Mouse (Mus musculus): ENCODE measurements around the gene Ctnnd2. TPM values are rescaled to one million over a fixed set of nuclear protein-coding genes. Genes with fewer than 3 reads are reported as not detected.
A peak's percentile ranks its signal among the peaks of the same experiment; 100 is the strongest.

Gene Ctnnd2
- polyA plus RNA-seq, 1 experiment from 2014 or later = 0.96 TPM

DNA sequence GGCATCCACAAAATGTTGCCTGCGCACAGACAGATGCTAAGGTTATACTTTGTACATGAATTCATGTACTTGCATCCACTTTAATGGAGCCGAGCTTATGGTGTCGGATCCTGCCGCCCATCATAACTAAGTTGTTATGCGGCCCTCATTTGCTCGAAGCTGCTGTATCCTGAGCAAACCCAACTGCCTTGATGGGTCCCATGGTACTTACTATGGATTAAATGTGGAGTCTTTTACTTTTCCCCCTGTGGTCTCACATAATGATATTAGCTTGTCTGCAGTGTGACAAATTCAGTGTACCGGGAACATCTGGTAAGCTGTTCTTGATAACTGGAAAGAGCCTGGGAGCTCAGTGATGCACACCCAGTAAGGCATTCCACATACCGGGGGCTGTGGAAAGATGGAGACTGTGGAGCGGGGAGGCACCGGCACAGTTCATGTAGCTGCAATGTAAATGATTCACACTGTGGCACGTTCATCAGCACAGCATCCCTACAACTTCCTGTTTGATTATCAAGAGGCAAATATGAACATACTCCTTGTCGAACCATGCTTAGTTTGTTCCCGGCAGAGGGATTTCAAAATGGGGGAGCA, 294.7 kb downstream of the Ctnnd2 start:
- Histone ChIP-seq H3K36me3 (ENCODE audit: inconsistent target) (no peaks in the 10 kb centered on the region), H3K79me2 (ENCODE audit: inconsistent target) (no peaks in the 10 kb centered on the region), H3K27ac (no peak overlapping the region), H3K4me3 (ENCODE audit: inconsistent target) (no peak overlapping the region)
- 86% methylated on average over 13 of the region's 13 CpGs for WGBS (ENCODE audit: missing documents)

DNA sequence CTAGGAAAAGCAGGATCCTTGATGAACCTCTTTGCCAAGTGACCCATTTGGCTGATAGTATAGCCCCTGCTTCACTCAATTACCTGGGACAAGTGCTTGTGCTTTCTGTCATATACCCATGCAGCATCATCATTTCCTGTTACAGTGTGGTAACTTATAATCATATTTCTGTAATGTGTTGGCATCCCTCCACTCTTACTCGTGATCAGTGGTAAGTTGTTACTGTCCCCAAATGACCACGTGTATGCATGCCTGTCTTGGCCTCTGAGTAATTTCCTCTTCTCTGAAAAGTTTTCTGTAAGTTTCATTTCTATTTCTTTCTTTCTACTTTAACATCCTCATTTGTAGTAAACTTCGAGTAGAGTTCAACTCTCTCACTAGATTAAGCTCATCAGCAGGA, 296.4 kb downstream of the Ctnnd2 start:
- H3K4me3 ChIP-seq (ENCODE audit: inconsistent target) = no peak overlapping the region
- H3K27ac ChIP-seq = peak overlapping the region; percentile 86
- no peaks in the 10 kb centered on the region for H3K79me2 ChIP-seq (ENCODE audit: inconsistent target)
- H3K36me3 ChIP-seq (ENCODE audit: inconsistent target) = no peaks in the 10 kb centered on the region
- 0% methylated on average over 3 of the region's 3 CpGs for WGBS (ENCODE audit: missing documents)

DNA sequence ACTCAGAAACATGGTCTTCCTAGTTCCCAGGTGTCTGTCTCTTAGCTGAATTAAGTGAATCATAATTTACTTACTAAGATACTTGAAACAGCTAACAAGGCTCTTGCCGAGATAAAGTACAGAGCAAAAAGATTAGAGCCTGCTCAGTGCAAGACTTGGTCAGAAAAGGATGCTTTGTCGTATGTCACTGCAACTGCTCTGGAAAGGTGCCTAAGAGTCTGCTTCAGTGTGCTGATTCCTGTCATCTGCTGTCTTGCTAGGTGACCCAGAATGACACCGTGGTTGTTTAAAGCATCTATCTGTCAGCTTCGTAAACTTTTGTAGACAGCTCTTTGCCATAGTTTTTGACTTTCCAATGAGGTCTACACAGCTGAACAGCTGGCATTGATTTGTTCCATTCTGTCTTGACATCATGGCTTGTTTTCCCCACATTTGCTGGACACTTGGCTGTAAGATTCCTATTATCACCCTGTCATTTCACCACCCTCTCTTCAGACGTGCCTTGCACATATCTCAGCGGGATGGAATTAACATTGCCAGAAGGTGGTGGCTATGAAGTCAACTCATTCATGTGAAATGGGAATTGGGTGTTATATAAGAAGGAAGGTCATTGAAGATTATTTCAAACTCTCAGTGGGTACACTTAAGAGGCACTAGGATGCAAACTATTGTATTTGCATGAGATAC, 299.0 kb downstream of the Ctnnd2 start:
- Histone ChIP-seq H3K79me2 (ENCODE audit: inconsistent target) (no peaks in the 10 kb centered on the region), H3K27ac (no peak overlapping the region), H3K4me3 (ENCODE audit: inconsistent target) (no peak overlapping the region), H3K36me3 (ENCODE audit: inconsistent target) (no peaks in the 10 kb centered on the region)
- 94% methylated on average over 6 of the region's 6 CpGs for WGBS (ENCODE audit: missing documents)

DNA sequence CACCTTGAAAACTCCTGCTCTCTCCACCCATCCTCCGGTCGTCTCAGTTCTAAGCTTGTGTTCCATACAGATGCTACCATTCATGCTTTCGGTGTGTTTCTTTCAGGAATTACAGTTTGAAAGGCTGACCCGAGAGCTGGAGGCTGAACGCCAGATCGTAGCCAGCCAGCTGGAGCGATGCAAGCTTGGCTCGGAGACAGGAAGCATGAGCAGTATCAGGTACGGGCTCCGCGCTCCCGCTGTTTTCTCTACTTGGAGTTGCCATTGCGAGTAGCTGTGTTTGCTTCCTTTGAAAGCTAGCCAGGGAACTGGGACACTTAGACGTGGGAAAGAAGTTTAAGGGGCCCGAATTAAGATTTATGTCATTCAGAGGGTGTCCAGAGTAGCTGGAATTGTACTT, 308.3 kb downstream of the Ctnnd2 start:
- no peaks in the 10 kb centered on the region for H3K36me3 ChIP-seq (ENCODE audit: inconsistent target)
- no peak overlapping the region for H3K27ac ChIP-seq
- no peaks in the 10 kb centered on the region for H3K79me2 ChIP-seq (ENCODE audit: inconsistent target)
- WGBS (ENCODE audit: missing documents) = 89% methylated on average over 14 of the region's 15 CpGs
- H3K4me3 ChIP-seq (ENCODE audit: inconsistent target) = no peak overlapping the region

DNA sequence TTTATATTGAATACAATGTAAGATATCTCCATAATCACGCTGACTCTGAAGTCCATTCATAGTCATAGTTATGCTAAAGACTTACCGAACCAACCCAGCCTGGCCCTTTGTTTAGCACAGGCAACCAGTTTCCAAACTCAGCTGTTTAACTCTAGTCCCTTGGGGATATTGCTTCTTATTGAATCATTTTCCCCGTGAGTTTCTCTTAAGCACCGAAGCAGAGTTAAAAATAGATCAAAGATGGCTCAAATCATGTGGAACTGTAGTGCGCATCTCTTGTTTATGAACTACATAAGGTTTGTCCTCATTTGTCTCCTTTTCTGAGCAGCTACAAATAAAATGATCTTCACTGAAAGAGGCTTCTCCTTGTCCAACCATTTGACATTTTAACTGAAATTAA, 334.1 kb downstream of the Ctnnd2 start:
- Histone ChIP-seq H3K27ac (no peak overlapping the region), H3K79me2 (ENCODE audit: inconsistent target) (no peaks in the 10 kb centered on the region), H3K4me3 (ENCODE audit: inconsistent target) (no peak overlapping the region), H3K36me3 (ENCODE audit: inconsistent target) (no peaks in the 10 kb centered on the region)
- 89% methylated on average over 5 of the region's 5 CpGs for WGBS (ENCODE audit: missing documents)

DNA sequence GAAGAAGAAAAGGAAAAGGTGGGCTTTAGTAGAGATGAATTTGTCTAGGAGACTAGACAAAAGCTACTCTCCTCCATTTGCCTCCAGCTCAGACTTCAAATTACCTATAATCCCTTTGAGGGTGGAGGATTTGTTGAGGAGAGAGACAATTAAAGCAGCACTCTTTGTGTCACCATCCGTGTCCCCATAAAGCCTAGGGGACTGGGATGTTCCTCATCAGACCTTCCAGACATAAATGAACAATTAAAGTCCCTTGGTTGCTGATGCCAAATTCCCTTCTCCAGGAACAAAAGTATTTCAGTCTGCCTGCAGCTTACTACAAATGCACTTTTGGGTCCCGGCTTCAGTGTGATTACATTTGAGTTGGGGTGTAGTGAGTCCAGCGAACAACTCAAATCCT, 340.1 kb downstream of the Ctnnd2 start:
- H3K36me3 ChIP-seq (ENCODE audit: inconsistent target) = no peaks in the 10 kb centered on the region
- H3K79me2 ChIP-seq (ENCODE audit: inconsistent target) = no peaks in the 10 kb centered on the region
- WGBS (ENCODE audit: missing documents) = 87% methylated on average over 3 of the region's 3 CpGs
- H3K4me3 ChIP-seq (ENCODE audit: inconsistent target) = no peak overlapping the region
- no peak overlapping the region for H3K27ac ChIP-seq

DNA sequence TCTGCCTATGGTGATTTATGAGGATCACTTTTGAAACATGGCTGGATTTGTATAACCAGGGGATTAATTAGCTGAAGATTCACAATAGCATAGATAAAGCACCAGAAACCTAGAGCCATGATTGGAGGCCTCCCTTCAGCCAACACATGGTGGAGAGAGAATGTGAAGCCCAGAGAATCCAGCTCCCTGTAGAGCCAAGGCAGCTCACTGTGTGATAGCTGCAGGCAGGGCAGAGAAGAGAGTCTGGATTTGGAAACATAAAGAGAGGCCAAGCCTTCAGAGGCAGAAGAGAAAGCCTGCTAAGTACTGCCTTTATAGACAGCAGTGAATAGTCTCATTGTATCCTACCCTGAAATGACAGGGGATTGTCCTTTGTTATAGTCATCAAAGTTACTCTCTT, 340.7 kb downstream of the Ctnnd2 start:
- Histone ChIP-seq H3K4me3 (ENCODE audit: inconsistent target) (no peak overlapping the region), H3K79me2 (ENCODE audit: inconsistent target) (no peaks in the 10 kb centered on the region), H3K27ac (no peak overlapping the region), H3K36me3 (ENCODE audit: inconsistent target) (no peaks in the 10 kb centered on the region)

DNA sequence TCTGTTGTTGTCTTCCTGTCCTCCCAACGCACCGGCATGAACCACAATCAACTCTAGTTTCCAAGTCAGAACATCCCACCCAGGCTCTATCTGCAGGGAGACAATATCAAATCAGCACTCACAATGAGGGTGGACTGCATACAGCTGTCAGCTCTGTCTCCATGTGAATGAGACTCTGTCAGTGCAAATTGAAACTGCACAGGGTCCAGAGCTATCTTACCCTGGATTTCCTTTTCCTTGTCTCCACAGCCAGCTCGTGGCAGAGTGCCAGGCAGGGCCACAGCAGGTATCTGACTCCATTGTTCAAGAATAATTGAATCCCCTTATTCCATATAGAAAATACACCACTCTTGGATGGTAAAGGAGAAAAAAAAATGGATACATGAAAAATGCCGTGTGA, 343.0 kb downstream of the Ctnnd2 start:
- no peaks in the 10 kb centered on the region for H3K79me2 ChIP-seq (ENCODE audit: inconsistent target)
- no peak overlapping the region for H3K4me3 ChIP-seq (ENCODE audit: inconsistent target)
- no peaks in the 10 kb centered on the region for H3K36me3 ChIP-seq (ENCODE audit: inconsistent target)
- H3K27ac ChIP-seq = no peak overlapping the region
- WGBS (ENCODE audit: missing documents) = 87% methylated on average over 3 of the region's 4 CpGs

DNA sequence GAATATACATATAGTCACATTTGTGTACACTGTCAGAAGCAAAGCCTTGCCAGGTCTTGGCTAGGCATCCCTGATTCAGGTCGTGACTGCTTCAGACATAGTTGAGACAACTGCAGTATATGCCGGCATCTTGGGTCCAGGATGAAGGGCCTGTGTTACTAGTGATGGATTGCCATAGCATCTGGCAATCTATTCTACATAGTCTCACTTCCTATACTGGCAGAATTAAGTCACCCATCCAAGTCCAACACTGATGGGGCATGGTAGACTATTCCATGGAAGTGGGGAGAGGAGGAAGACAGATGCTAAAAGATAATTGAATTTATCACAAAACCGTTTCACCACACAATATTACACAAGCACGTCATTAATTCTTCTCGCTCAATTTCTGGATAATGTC, 369.1 kb downstream of the Ctnnd2 start:
- H3K27ac ChIP-seq = no peak overlapping the region
- H3K4me3 ChIP-seq (ENCODE audit: inconsistent target) = no peak overlapping the region
- H3K36me3 ChIP-seq (ENCODE audit: inconsistent target) = no peaks in the 10 kb centered on the region
- WGBS (ENCODE audit: missing documents) = 92% methylated on average over 5 of the region's 5 CpGs
- no peaks in the 10 kb centered on the region for H3K79me2 ChIP-seq (ENCODE audit: inconsistent target)

DNA sequence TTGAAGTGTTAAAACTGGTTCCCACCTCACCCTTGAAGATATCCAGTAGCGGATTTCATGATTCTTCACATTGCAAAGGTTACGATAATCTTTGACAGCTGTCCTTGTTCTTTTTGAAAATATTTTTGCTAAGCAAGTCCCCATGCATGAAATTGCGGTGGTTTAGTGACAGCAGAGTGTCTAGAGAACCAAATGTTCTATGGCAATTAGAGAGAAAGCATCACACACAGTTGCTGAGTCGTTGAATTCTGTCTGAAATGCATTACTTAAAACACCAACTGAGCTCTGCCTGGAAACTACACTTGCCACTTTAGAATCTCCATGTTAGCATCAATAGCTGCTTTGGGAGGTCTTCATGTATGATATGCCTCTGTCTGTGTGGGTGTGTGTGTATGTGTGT, 375.9 kb downstream of the Ctnnd2 start:
- Histone ChIP-seq H3K4me3 (ENCODE audit: inconsistent target) (no peak overlapping the region), H3K79me2 (ENCODE audit: inconsistent target) (no peaks in the 10 kb centered on the region), H3K36me3 (ENCODE audit: inconsistent target) (no peaks in the 10 kb centered on the region), H3K27ac (no peak overlapping the region)
- 93% methylated on average over 4 of the region's 4 CpGs for WGBS (ENCODE audit: missing documents)

DNA sequence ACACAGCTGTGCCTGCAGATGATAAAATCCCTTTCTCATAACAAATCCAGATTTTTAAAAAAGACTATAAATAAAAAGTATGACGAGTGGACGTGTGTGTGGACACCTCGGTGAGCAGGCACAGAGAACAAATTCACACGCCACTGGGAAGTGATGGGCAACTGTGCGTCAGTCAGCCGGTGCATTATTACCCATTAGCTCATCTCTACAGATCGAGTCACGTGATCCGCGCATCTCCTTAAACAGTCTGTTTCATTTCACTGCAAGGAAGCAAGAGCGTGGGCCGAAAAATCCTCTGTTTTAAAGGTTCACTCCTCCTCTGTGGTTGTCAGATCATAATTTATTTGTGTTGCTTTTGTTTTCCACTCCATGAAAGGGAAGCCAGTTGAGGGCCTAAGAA, 378.6 kb downstream of the Ctnnd2 start:
- Histone ChIP-seq H3K36me3 (ENCODE audit: inconsistent target) (no peaks in the 10 kb centered on the region), H3K27ac (no peak overlapping the region), H3K4me3 (ENCODE audit: inconsistent target) (no peak overlapping the region), H3K79me2 (ENCODE audit: inconsistent target) (no peaks in the 10 kb centered on the region)
- 96% methylated on average over 12 of the region's 12 CpGs for WGBS (ENCODE audit: missing documents)

DNA sequence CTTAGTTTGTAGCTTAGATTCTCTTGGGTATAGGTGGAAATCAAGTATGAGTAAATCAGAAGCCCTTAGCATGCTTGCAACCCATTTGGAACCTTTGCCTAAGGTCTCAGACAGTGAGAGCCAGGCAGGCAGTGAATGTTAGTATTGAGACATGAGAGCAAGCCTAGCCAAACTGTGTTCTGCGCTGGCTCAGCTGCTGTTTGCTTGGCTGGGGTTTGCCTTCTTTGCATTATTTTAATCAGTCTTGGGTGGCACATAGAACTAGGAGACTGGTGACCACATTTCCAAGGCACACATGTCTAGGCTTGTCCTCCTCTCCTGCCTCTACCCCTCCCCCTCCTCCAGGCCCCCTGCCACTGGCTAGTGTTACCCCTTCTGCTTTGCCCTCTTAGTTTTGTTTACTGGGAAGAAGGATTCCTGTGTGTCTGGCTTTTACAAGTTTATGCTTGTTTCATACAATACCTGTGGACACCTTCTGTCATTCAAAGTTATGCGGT, 381.6 kb downstream of the Ctnnd2 start:
- 100% methylated on average over 2 of the region's 2 CpGs for WGBS (ENCODE audit: missing documents)
- Histone ChIP-seq H3K36me3 (ENCODE audit: inconsistent target) (no peaks in the 10 kb centered on the region), H3K27ac (no peak overlapping the region), H3K79me2 (ENCODE audit: inconsistent target) (no peaks in the 10 kb centered on the region), H3K4me3 (ENCODE audit: inconsistent target) (no peak overlapping the region)

DNA sequence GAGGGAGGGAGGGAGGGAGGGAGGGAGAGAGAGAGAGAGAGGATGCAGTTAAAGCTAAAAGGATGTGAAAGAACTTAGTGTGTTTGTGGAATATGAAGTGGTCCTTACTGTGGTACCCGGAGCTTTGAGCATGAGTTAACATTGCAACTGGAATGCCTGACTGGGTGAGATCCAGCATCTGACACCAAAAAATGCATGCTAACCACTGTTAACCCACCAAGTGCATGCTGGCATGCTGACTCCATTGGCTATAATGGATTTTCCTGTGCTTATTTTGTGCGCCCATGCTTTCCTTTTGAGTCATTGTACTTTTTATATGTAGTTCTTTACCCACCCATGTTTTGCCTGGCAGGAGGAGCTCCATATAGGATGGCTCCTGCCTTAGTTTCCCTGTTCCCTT, 383.4 kb downstream of the Ctnnd2 start:
- WGBS (ENCODE audit: missing documents) = 92% methylated on average over 2 of the region's 2 CpGs
- H3K36me3 ChIP-seq (ENCODE audit: inconsistent target) = no peaks in the 10 kb centered on the region

DNA sequence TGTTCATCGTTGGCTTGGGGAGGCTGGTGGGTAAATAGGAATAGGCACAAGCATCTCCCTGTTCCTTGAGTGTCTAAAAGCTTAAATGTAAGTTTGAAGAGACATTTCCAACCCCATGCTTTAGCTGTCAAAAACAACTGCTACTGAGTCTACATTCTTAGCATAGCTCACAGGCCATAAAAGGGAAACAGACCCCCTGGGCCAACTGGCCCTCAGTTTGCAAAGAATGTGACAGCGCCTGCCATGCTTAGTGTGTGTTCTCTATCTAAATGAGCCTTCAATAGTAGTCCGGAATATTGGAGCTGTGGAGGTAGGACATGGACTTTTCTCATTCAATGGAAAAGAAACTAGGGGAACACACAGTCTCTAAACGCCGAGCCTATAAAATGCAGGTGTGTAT, 390.0 kb downstream of the Ctnnd2 start:
- Histone ChIP-seq H3K36me3 (ENCODE audit: inconsistent target) (no peaks in the 10 kb centered on the region), H3K4me3 (ENCODE audit: inconsistent target) (no peak overlapping the region), H3K79me2 (ENCODE audit: inconsistent target) (no peaks in the 10 kb centered on the region), H3K27ac (no peak overlapping the region)
- 90% methylated on average over 5 of the region's 5 CpGs for WGBS (ENCODE audit: missing documents)

More for the DNA sequence above, 383.4 kb downstream of the Ctnnd2 start:
- Histone ChIP-seq H3K27ac (no peak overlapping the region), H3K79me2 (ENCODE audit: inconsistent target) (no peaks in the 10 kb centered on the region), H3K4me3 (ENCODE audit: inconsistent target) (no peak overlapping the region)

DNA sequence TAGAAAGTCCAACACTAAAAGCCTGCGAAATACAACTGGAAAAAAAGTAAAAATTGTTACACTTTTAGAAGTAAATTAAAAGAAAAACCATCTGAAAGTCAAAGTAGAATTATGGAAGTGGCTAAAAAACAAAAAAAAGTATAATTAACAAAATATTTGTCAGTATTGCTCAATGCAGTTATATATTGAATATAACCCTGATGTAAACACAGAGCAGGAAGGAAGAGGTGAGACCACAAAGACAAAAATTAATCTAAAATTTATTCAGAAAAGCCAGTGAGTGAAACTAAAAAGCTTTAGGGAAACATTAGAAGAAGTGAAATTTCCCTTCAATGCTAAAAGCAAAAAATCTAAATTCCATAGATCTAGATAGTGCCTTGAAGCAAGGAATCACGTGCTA, 392.2 kb downstream of the Ctnnd2 start:
- Histone ChIP-seq H3K36me3 (ENCODE audit: inconsistent target) (no peaks in the 10 kb centered on the region), H3K79me2 (ENCODE audit: inconsistent target) (no peaks in the 10 kb centered on the region), H3K27ac (no peak overlapping the region), H3K4me3 (ENCODE audit: inconsistent target) (no peak overlapping the region)
- 70% methylated on average over 2 of the region's 2 CpGs for WGBS (ENCODE audit: missing documents)

Data from macrophage (primary cell).